Mouse (Mus musculus) testis, adult 2 months (tissue): ENCODE results near the gene Gpr27.

Source experiments
- CTCF ChIP-seq: fragments of 200-500 bp; IDR thresholded peaks from 2 replicates; pipeline ENCODE4 v1.5.1; 2012; ENCODE audit warnings: low read depth, mild to moderate bottlenecking, inconsistent platforms, low read length, moderate library complexity; ENCODE audit not compliant: control insufficient read depth, insufficient read depth, insufficient replicate concordance
- POLR2A ChIP-seq: fragments of 200-500 bp; IDR thresholded peaks from 2 replicates; pipeline ENCODE4 v1.6.1; 2012; ENCODE audit warnings: low read depth, mild to moderate bottlenecking, inconsistent platforms, low read length, moderate library complexity; ENCODE audit not compliant: control insufficient read depth

GRCm38 (mm10) chr6:99715913-99716312 lies 23.4 kb downstream of the Gpr27 start:
- TF ChIP-seq POLR2A (no peak), CTCF (no peak)
